In the genomic region with DNA sequence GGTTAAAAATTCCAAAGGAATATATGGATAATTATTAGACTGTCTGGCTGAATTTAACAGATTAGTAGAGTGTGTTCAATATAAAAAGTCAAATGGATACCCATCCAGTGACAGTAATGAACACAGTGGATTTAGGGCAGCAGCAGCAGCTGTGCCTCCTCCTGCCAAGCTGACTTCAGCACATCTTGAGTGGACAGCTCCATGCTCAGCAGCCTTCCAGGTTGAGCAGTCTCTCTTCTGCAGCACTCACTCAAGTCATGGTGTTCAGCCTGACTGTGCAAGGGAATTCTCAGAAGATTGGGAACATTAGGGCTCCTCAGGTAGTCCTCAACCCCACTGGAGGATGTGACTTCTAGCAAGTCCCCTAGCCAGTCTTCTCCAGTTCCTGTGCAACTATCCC, we compare ENCODE assay signal across 10 mouse cellular contexts.
DNase-seq lines count a peak whose midpoint lies in the region; TF ChIP-seq lines count a peak whose summit lies in the region.
"Had no signal": no experiment of that assay in that cellular context is flagged by ENCODE, and none has a peak within 500 bp of the region (broad histone marks: within the 10 kb centered on the region; RNA-seq: fewer than 3 reads in every experiment).

No protein-coding gene starts in this region.

- no peak for TF ChIP-seq CTCF in gastrocnemius, adult 2 months (IDR thresholded peaks at IDR 0.05)

- DNase-seq in kidney, postnatal 14 days, result peak; percentile 16
- DNase-seq in kidney, adult 9 months, result no peak
- DNase-seq in Muller cell, postnatal 12 days (ENCODE audit: inconsistent ontology term), result peak; percentile 21
- peak; percentile 55 for DNase-seq in embryo, embryonic 10.5 days (ENCODE audit: low spot score)
- peak; percentile 66 for DNase-seq in mesoderm, embryonic 11.5 days (ENCODE audit: low read depth, low spot score)
- DNase-seq in gastrocnemius, adult 2 months, result no peak
- no peak for DNase-seq in spleen, adult 12 weeks (ENCODE audit: low spot score)
- DNase-seq: liver, embryonic 13.5 days; thymus, postnatal 36 days had no signal

- H3K27ac ChIP-seq in gastrocnemius, adult 2 months, result no peak overlapping the region
- H3K27ac ChIP-seq: intestine, embryonic 15.5 days; liver, embryonic 13.5 days had no signal

- no peak overlapping the region for H3K4me3 ChIP-seq in gastrocnemius, adult 2 months
- H3K4me3 ChIP-seq: intestine, embryonic 15.5 days; liver, embryonic 13.5 days had no signal

- intact Hi-C loops in gastrocnemius, adult 2 months (cut with DNase I), result no loop called here

Comparison
In these comparisons a context has a peak if more than half of its experiments do, and no peak if none do; other contexts are left out.
1. DNase-seq: peak in kidney, postnatal 14 days (single experiment), Muller cell, postnatal 12 days (single experiment), embryo, embryonic 10.5 days (single experiment) and mesoderm, embryonic 11.5 days (single experiment); none in kidney, adult 9 months (single experiment), gastrocnemius, adult 2 months (single experiment) and spleen, adult 12 weeks (single experiment).